Mouse (Mus musculus) heart, embryonic 10.5 days (tissue): Measurements from ENCODE around the gene Lrpap1. TPM values are rescaled to one million over a fixed set of nuclear protein-coding genes. Genes with fewer than 3 reads are reported as not detected.
A peak's percentile ranks its signal among the peaks of the same experiment; 100 is the strongest.

Experiments used
- DNase-seq: peaks from one replicate; pipeline ENCODE4 v3.0.0-alpha.2; 2017; ENCODE audit warnings: low spot score
- H3K27ac ChIP-seq: fragments of 300-500 bp; sonication (generic); 2 replicates; pipeline ENCODE4 v1.5.1; 2016; ENCODE audit warnings: mild to moderate bottlenecking
- H3K27me3 ChIP-seq: fragments of 300-500 bp; sonication (generic); 2 replicates; pipeline ENCODE4 v1.6.1; 2016; ENCODE audit warnings: mild to moderate bottlenecking; ENCODE audit not compliant: poor library complexity, insufficient read depth, severe bottlenecking
- H3K36me3 ChIP-seq: fragments of 300-500 bp; sonication (generic); 2 replicates; pipeline ENCODE4 v1.6.1; 2016; ENCODE audit warnings: mild to moderate bottlenecking, moderate library complexity
- H3K4me1 ChIP-seq: fragments of 300-500 bp; sonication (generic); 2 replicates; pipeline ENCODE4 v1.6.1; 2016; ENCODE audit warnings: mild to moderate bottlenecking
- H3K4me3 ChIP-seq: fragments of 300-500 bp; sonication (generic); 2 replicates; pipeline ENCODE4 v1.5.1; 2016; ENCODE audit warnings: mild to moderate bottlenecking, moderate library complexity
- H3K9me3 ChIP-seq: fragments of 300-500 bp; sonication (generic); 2 replicates; pipeline ENCODE4 v1.6.1; 2016; ENCODE audit warnings: mild to moderate bottlenecking, moderate library complexity
- WGBS: fragments of 180-500 bp; shearing (Covaris S2); methylation state at CpG from one replicate; pipeline ENCODE4 v1.1.7; 2016; 5-methylcytosine and 5-hydroxymethylcytosine counted together
- polyA plus RNA-seq: library from polyadenylated mRNA; unstranded; fragments of >200 nt; fragmentation: Nextera tagmentation; extraction: Ambion mirVana; gene quantifications from 2 replicates; pipeline ENCODE4 v1.2.1, GENCODE M21; 2016

Gene Lrpap1
- polyA plus RNA-seq, 1 experiment from 2014 or later = 114 TPM

GRCm38 (mm10) chr5:35071855-35072254 lies 33.7 kb downstream of the Lrpap1 start:
- no peak for DNase-seq
- Histone ChIP-seq H3K4me1 (peaks cover 18% of the 10 kb centered on the region), H3K4me3 (no peak overlapping the region), H3K9me3 (no peaks in the 10 kb centered on the region), H3K36me3 (peaks cover 11% of the 10 kb centered on the region; the same call in 1 of the 2 replicates), H3K27me3 (peaks cover 21% of the 10 kb centered on the region), H3K27ac (no peak overlapping the region)
- 85% methylated on average over 6 of the region's 6 CpGs for WGBS

DNA sequence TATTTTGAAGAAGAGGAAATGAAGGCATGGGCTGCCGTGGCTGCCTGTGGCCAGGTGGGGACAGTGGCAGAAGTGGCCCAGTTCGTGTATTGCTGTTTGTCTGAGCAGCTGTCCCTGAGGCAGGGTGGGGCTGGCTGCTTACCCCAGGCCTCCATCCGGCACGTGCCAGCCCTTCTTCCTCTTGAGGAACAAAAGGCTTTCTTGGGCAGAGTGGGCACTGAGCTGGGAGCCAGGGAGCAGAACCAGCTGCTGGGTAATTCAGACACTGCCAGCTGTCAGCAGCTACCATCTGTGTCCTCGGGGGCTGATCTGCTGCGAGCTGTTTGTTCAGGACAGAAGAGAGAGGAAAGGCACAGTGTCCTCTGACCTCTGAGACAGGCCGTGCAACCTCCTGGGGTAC lies 34.6 kb downstream of the Lrpap1 start:
- H3K9me3 ChIP-seq = no peaks in the 10 kb centered on the region
- 64% methylated on average over 7 of the region's 7 CpGs for WGBS
- no peak for DNase-seq
- H3K27ac ChIP-seq = 0 out of 2 replicates have a peak overlapping the region, but pooled peaks have one; percentile 3
- H3K4me3 ChIP-seq = no peak overlapping the region
- H3K27me3 ChIP-seq = peaks cover 20% of the 10 kb centered on the region; the same call in 1 of the 2 replicates
- H3K36me3 ChIP-seq = peaks cover 8% of the 10 kb centered on the region; the same call in 1 of the 2 replicates
- H3K4me1 ChIP-seq = peaks cover 18% of the 10 kb centered on the region

GRCm38 (mm10) chr5:35070314-35070713 lies 35.3 kb downstream of the Lrpap1 start:
- H3K36me3 ChIP-seq = peaks cover 1% of the 10 kb centered on the region; the same call in 1 of the 2 replicates
- no peak overlapping the region for H3K4me3 ChIP-seq
- no peaks in the 10 kb centered on the region for H3K9me3 ChIP-seq
- peaks cover 18% of the 10 kb centered on the region for H3K27me3 ChIP-seq
- H3K27ac ChIP-seq = no peak overlapping the region
- peaks cover 18% of the 10 kb centered on the region for H3K4me1 ChIP-seq
- DNase-seq = no peak
- 77% methylated on average over 8 of the region's 8 CpGs for WGBS

DNA sequence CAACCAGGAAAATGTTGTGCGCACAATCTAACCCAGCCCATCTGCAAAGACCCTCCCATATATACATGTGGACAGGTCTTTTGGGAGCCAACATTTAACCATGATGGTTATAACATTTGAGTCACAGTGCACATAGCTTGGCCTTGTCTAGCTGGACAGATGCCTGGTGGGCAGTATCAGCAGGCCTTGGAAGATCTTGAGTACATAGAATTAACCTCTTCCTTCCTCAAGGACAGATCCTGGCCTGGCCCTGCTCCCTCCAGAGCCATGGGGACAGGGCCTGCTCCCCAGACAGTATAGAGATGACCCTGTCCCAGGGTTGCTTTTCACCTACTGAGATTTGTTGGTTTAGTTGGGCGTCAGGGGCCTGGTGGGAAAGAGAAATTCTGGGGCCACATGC lies 35.7 kb downstream of the Lrpap1 start:
- Histone ChIP-seq H3K4me3 (no peak overlapping the region), H3K36me3 (no peaks in the 10 kb centered on the region; the same call in 1 of the 2 replicates), H3K9me3 (no peaks in the 10 kb centered on the region), H3K27me3 (peaks cover 13% of the 10 kb centered on the region), H3K27ac (no peak overlapping the region), H3K4me1 (peaks cover 18% of the 10 kb centered on the region)
- DNase-seq = no peak
- 82% methylated on average over 2 of the region's 2 CpGs for WGBS

DNA sequence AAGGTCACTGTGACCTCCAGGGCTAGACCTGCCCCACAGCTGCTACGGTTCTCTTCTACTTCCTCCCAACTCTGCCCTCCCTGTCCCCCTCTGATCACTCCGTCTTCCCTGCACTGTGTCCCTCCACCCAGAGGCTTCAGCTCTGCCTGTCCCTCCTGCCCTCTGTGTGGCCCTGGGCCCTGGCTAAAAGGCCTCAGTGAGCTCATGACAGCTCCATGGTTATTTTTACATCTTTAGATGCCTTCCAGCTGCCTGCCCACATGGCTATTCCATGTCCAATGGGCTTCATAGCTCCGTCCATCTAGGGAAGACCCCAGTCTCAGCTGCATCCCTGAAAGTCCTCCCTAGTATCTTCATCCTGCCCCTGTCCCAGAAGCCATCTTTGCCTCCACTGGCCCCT lies 45.5 kb downstream of the Lrpap1 start:
- H3K4me1 ChIP-seq = peaks cover 31% of the 10 kb centered on the region
- no peaks in the 10 kb centered on the region for H3K9me3 ChIP-seq
- H3K4me3 ChIP-seq = no peak overlapping the region
- peaks cover 47% of the 10 kb centered on the region for H3K27me3 ChIP-seq
- H3K27ac ChIP-seq = peak overlapping the region; percentile 76
- WGBS = 48% methylated on average over 3 of the region's 3 CpGs
- H3K36me3 ChIP-seq = no peaks in the 10 kb centered on the region
- no peak for DNase-seq

DNA sequence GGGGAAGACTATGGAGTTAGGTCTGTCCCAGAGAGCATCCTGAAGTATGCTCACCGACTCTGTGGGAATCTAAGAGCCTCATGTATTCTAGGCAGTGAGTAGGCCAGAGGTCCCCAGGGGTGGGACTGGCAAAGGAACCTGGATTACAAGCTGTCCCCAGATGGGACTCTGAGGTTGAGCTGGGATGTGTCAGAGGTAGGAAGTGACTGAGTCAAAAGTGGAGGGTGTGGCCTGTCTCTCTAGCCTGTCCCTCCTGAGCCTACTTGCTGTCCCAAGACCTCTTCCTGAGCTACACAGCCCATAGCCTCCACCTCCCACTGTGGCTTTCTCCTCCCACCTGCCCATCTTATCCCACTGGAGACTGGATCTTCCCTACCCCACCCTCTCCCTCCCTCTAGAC lies 47.4 kb downstream of the Lrpap1 start:
- Histone ChIP-seq H3K27me3 (peaks cover 66% of the 10 kb centered on the region), H3K9me3 (no peaks in the 10 kb centered on the region), H3K36me3 (no peaks in the 10 kb centered on the region), H3K4me3 (no peak overlapping the region), H3K27ac (no peak overlapping the region), H3K4me1 (peaks cover 31% of the 10 kb centered on the region)
- DNase-seq = no peak
- WGBS = 54% methylated on average over 1 of the region's 1 CpGs

DNA sequence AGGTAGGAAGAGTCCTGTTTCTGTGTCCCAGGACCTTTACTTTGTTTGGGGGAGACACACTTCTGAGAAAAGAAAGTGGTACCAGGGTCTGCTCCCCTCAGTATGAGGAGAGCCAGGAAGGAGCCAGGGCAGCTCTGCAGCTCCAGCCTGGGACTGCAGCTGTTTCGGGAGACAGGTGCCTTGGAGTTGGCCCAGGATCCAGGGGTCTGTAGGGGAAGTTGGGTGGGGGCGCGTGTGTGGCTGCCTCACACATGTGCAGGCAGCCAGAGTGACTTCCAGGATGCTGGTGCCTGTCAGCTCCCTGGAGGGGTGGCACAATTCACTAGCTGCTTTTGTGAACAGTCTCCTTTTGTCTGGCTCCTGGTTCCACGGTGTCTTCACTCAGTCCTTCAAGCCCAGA lies 48.0 kb downstream of the Lrpap1 start:
- no peak for DNase-seq
- 24% methylated on average over 4 of the region's 4 CpGs for WGBS
- no peaks in the 10 kb centered on the region for H3K36me3 ChIP-seq
- no peaks in the 10 kb centered on the region for H3K9me3 ChIP-seq
- peak overlapping the region; percentile 86 for H3K27ac ChIP-seq
- peaks cover 66% of the 10 kb centered on the region for H3K27me3 ChIP-seq
- H3K4me1 ChIP-seq = peaks cover 31% of the 10 kb centered on the region
- H3K4me3 ChIP-seq = peak overlapping the region; percentile 74

- no peaks in the 10 kb centered on the region for H3K36me3 ChIP-seq
- H3K27ac ChIP-seq = peak within 1 kb of the TSS; percentile 86
- H3K4me1 ChIP-seq = peaks cover 31% of the 10 kb centered on the region
- H3K27me3 ChIP-seq = peaks cover 66% of the 10 kb centered on the region
- peak within 1 kb of the TSS; percentile 74 for H3K4me3 ChIP-seq
- H3K9me3 ChIP-seq = no peaks in the 10 kb centered on the region
- 2% methylated on average over 59 of the region's 74 CpGs for WGBS
- no peak for DNase-seq
These were observed 48.7 kb downstream of the Lrpap1 start, which contains the start of gene Dok7 for GRCm38 (mm10) chr5:35056604-35057432. Dok7 (plus strand) TSS chr5:35056766.

DNA sequence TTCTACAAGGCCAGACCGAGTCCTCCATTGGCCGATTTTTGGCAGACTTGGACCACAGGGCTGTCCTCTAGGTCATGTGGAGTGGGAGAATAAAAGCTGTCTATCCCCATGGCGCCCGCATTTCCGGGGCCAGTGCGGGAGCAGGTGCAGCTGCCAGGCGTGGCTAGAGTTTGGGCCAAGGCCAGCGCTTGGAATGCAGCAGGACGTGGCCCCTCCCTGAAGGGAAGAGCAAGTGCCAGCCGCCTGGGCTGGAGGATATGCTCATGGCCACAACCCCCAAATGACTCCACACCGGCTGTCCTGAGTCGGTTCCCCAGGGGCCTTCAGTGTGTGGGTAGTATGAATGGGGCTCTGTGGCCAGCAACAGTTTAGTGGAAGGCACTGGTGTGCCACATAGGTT lies 50.5 kb downstream of the Lrpap1 start:
- 73% methylated on average over 12 of the region's 12 CpGs for WGBS
- Histone ChIP-seq H3K27me3 (peaks cover 66% of the 10 kb centered on the region), H3K4me1 (peaks cover 24% of the 10 kb centered on the region), H3K9me3 (no peaks in the 10 kb centered on the region), H3K27ac (no peak overlapping the region), H3K36me3 (no peaks in the 10 kb centered on the region), H3K4me3 (no peak overlapping the region)
- DNase-seq = no peak

DNA sequence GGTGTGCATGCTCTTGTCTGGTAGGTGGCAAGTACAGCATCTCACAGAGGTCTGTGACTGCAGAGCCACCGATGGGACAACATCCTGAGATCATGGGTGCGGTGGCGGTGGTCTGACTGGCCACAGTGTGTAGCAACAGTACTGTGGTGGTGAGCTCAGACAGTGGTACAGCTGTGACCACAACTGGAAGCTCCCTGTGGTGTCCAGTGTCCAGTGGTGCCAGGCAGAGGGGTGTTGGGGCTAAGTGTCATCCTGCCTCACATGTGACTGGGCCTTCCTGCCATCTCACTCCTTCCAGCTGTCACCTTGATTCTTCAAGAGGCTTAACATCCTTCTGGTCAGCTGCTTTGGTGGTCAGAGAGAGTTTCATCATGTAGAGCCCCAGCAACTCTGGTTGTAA lies 50.9 kb downstream of the Lrpap1 start:
- peaks cover 64% of the 10 kb centered on the region for H3K27me3 ChIP-seq
- H3K27ac ChIP-seq = no peak overlapping the region
- no peaks in the 10 kb centered on the region for H3K9me3 ChIP-seq
- no peak for DNase-seq
- no peak overlapping the region for H3K4me3 ChIP-seq
- peaks cover 20% of the 10 kb centered on the region for H3K4me1 ChIP-seq
- 78% methylated on average over 3 of the region's 3 CpGs for WGBS
- H3K36me3 ChIP-seq = no peaks in the 10 kb centered on the region

DNA sequence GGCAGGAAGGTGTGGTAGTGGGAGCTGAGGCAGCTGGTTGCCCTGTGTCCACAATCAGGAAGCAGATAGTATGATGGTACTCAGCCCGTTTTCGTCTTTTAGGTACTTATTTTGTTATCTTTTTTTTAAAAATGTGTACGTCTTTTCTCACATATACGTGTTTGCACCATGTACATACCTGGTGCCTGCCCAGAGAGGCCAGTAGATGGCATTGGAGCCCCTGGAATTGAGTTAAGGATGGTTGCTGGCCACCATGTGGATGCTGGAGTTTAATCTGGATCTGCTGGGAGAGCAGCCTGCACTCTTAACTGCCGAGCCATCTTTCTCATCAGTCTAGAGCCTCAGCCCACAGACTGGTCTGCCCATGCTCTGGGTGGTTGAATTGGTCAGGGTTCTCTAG lies 55.0 kb downstream of the Lrpap1 start:
- H3K27me3 ChIP-seq = peaks cover 44% of the 10 kb centered on the region; the same call in 1 of the 2 replicates

DNA sequence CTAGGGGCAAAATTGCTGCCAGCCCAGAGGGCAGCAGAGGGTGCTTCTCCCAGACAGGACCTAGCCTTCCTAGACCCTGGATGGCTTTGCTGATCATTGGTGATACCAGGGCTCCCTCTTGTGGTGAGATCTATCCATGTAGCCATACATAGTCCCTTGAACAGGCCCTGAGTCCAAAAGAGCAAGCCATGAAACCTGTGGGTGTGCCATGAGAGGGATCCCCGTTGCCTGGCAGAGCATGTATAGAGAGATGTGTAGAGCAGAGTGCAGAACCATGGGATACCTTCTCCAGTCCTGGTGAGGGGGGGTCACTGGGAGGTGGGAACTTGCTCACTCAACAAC lies 62.5 kb downstream of the Lrpap1 start:
- no peaks in the 10 kb centered on the region for H3K9me3 ChIP-seq
- peak; percentile 85 for DNase-seq
- H3K36me3 ChIP-seq = no peaks in the 10 kb centered on the region
- 60% methylated on average over 1 of the region's 1 CpGs for WGBS
- H3K4me3 ChIP-seq = no peak overlapping the region
- H3K27ac ChIP-seq = no peak overlapping the region
- H3K4me1 ChIP-seq = peaks cover 22% of the 10 kb centered on the region; the same call in 1 of the 2 replicates
- peaks cover 28% of the 10 kb centered on the region for H3K27me3 ChIP-seq

More for the DNA sequence above, 55.0 kb downstream of the Lrpap1 start:
- Histone ChIP-seq H3K4me1 (0 out of 2 replicates have a peak, but pooled peaks cover 3% of the 10 kb centered on the region), H3K4me3 (no peak overlapping the region), H3K36me3 (no peaks in the 10 kb centered on the region), H3K27ac (no peak overlapping the region), H3K9me3 (no peaks in the 10 kb centered on the region)
- no peak for DNase-seq
- 60% methylated on average over 5 of the region's 5 CpGs for WGBS

- WGBS = 56% methylated on average over 10 of the region's 10 CpGs
- no peak overlapping the region for H3K4me3 ChIP-seq
- no peak for DNase-seq
These were observed 63.0 kb downstream of the Lrpap1 start for GRCm38 (mm10) chr5:35042431-35043109.

More at GRCm38 (mm10) chr5:35042431-35043109, 63.0 kb downstream of the Lrpap1 start:
- Histone ChIP-seq H3K27ac (peak overlapping the region; percentile 45; the same call in 1 of the 2 replicates), H3K9me3 (no peaks in the 10 kb centered on the region), H3K27me3 (peaks cover 23% of the 10 kb centered on the region), H3K4me1 (peaks cover 22% of the 10 kb centered on the region; the same call in 1 of the 2 replicates), H3K36me3 (no peaks in the 10 kb centered on the region)
